Mouse (Mus musculus) intestine, postnatal 0 days (tissue): ENCODE measurements around the gene Sbpl. TPM values are rescaled to one million over a fixed set of nuclear protein-coding genes. Genes with fewer than 3 reads are reported as not detected.
A peak's percentile ranks its signal among the peaks of the same experiment; 100 is the strongest.

ENCODE experiments used
- ATAC-seq: fragments of 200-750 bp; cut with Nextera tagmentation; 2 replicates; pipeline ENCODE4 v1.8.0; 2017; ENCODE audit warnings: mild to moderate bottlenecking, moderate TSS enrichment, moderate library complexity
- H3K27ac ChIP-seq: fragments of 300-500 bp; sonication (generic); 2 replicates; pipeline ENCODE4 v1.5.1; 2014; ENCODE audit warnings: mild to moderate bottlenecking, low read depth, low read length, moderate library complexity
- H3K27me3 ChIP-seq: fragments of 300-500 bp; sonication (generic); replicated peaks from 2 replicates; pipeline ENCODE4 v1.6.1; 2014; ENCODE audit warnings: low read length, mixed read lengths; ENCODE audit not compliant: control insufficient read depth, insufficient read depth
- H3K36me3 ChIP-seq: fragments of 300-500 bp; sonication (generic); 2 replicates; pipeline ENCODE4 v1.6.1; 2014; ENCODE audit warnings: mild to moderate bottlenecking, moderate library complexity; ENCODE audit not compliant: control insufficient read depth, insufficient read depth
- H3K4me1 ChIP-seq: fragments of 300-500 bp; sonication (generic); replicated peaks from 2 replicates; pipeline ENCODE4 v1.6.1; 2014; ENCODE audit warnings: antibody characterized with exemption, low read length, mixed read lengths; ENCODE audit not compliant: control insufficient read depth, insufficient read depth
- H3K4me2 ChIP-seq: fragments of 300-500 bp; sonication (generic); replicated peaks from 2 replicates; pipeline ENCODE4 v1.6.1; 2014; ENCODE audit warnings: low read depth, mild to moderate bottlenecking, moderate library complexity
- H3K4me3 ChIP-seq: fragments of 300-500 bp; sonication (generic); 2 replicates; pipeline ENCODE4 v1.5.1; 2014; ENCODE audit warnings: low read depth, low read length
- H3K9ac ChIP-seq: fragments of 300-500 bp; sonication (generic); 2 replicates; pipeline ENCODE4 v1.6.1; 2014; ENCODE audit warnings: mild to moderate bottlenecking, low read depth, low read length
- H3K9me3 ChIP-seq: fragments of 300-500 bp; sonication (generic); 2 replicates; pipeline ENCODE4 v1.6.1; 2016; ENCODE audit warnings: mixed run types; ENCODE audit not compliant: control insufficient read depth
- CTCF ChIP-seq: sonication (generic); IDR thresholded peaks from 2 replicates; pipeline ENCODE4 v1.5.1; 2016; ENCODE audit warnings: low read depth, mild to moderate bottlenecking, control low read depth, antibody characterized with exemption, moderate library complexity
- WGBS: fragments of 180-500 bp; shearing (Covaris S2); extraction: QIAGEN DNeasy Blood & Tissue Kit; methylation state at CpG from one replicate; pipeline ENCODE4 v1.1.7; 2014; 5-methylcytosine and 5-hydroxymethylcytosine counted together
- polyA plus RNA-seq: library from polyadenylated mRNA; unstranded; fragments of >200 nt; fragmentation: Nextera tagmentation; extraction: Ambion mirVana; gene quantifications from 2 replicates; pipeline ENCODE4 v1.2.1, GENCODE M21; 2015

Sbpl gene
- polyA plus RNA-seq, 1 experiment from 2014 or later, result not detected

GRCm38 (mm10) chr17:23980297-23980909 lies 25.3 kb upstream of the Sbpl start, which contains the start of gene Prss30:
Gene Prss30 (minus strand): TSS chr17:23980566.
- no peak for TF ChIP-seq CTCF
- H3K4me3 ChIP-seq, result no peak within 1 kb of the TSS
- WGBS, result 59% methylated on average over 10 of the region's 10 CpGs
- peaks cover 15% of the 10 kb centered on the region; the same call in 1 of the 2 replicates for H3K4me1 ChIP-seq
- H3K9me3 ChIP-seq, result no peaks in the 10 kb centered on the region
- H3K9ac ChIP-seq, result no peak within 1 kb of the TSS
- ATAC-seq, result 0 out of 2 replicates have a peak, but pooled peaks have one; percentile 19
- H3K27ac ChIP-seq, result peak within 1 kb of the TSS; percentile 75
- no peaks in the 10 kb centered on the region for H3K36me3 ChIP-seq
- no peak within 1 kb of the TSS for H3K4me2 ChIP-seq
- no peaks in the 10 kb centered on the region for H3K27me3 ChIP-seq

DNA sequence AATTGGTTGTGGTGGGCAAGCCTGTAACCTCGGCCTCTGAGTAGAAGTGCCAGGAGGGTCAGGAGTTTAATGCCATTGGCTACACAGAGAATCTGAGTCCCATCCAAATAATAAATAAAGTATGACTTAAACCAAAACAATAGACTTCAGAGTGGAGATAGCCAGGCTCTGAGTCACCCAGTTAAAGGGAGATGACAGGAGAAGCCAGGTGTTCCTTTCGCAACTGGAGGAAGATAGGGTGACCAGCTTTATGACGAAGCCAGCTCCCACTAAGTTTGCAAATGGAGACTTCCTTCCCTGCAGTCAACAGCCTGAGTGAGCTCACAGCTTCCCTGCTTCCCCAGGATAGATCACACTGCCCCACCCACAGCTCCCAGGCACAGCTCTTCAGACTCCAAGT lies 24.4 kb upstream of the Sbpl start:
- Histone ChIP-seq H3K27ac (peak overlapping the region; percentile 75), H3K36me3 (no peaks in the 10 kb centered on the region), H3K4me1 (peaks cover 15% of the 10 kb centered on the region), H3K9me3 (no peaks in the 10 kb centered on the region), H3K4me2 (no peak overlapping the region), H3K4me3 (no peak overlapping the region), H3K9ac (no peak overlapping the region), H3K27me3 (no peaks in the 10 kb centered on the region)
- 48% methylated on average over 3 of the region's 3 CpGs for WGBS
- TF ChIP-seq CTCF, result no peak
- ATAC-seq, result peak; percentile 36

- Histone ChIP-seq H3K27ac (peak overlapping the region; percentile 54; the same call in 1 of the 2 replicates), H3K4me1 (peaks cover 10% of the 10 kb centered on the region; the same call in 1 of the 2 replicates), H3K4me3 (no peak overlapping the region), H3K9ac (no peak overlapping the region), H3K9me3 (no peaks in the 10 kb centered on the region), H3K4me2 (no peak overlapping the region), H3K36me3 (no peaks in the 10 kb centered on the region), H3K27me3 (no peaks in the 10 kb centered on the region)
- WGBS, result 43% methylated on average over 4 of the region's 4 CpGs
- ATAC-seq, result peak; percentile 74
- no peak for TF ChIP-seq CTCF
Measured at GRCm38 (mm10) chr17:23976665-23977064, 21.6 kb upstream of the Sbpl start.

- Histone ChIP-seq H3K9ac (no peak overlapping the region), H3K36me3 (no peaks in the 10 kb centered on the region), H3K27me3 (no peaks in the 10 kb centered on the region), H3K4me2 (no peak overlapping the region), H3K4me1 (peaks cover 14% of the 10 kb centered on the region; the same call in 1 of the 2 replicates), H3K27ac (no peak overlapping the region), H3K4me3 (no peak overlapping the region), H3K9me3 (no peaks in the 10 kb centered on the region)
- ATAC-seq, result no peak
- TF ChIP-seq CTCF, result no peak
- 85% methylated on average over 9 of the region's 9 CpGs for WGBS
Measured at GRCm38 (mm10) chr17:23971315-23971714, 16.2 kb upstream of the Sbpl start.

GRCm38 (mm10) chr17:23969231-23969630 lies 14.2 kb upstream of the Sbpl start:
- no peak overlapping the region for H3K4me3 ChIP-seq
- H3K27me3 ChIP-seq, result no peaks in the 10 kb centered on the region
- H3K36me3 ChIP-seq, result no peaks in the 10 kb centered on the region
- H3K4me1 ChIP-seq, result peaks cover 11% of the 10 kb centered on the region; the same call in 1 of the 2 replicates
- 0% methylated on average over 1 of the region's 1 CpGs for WGBS
- H3K4me2 ChIP-seq, result no peak overlapping the region
- peak overlapping the region; percentile 92; the same call in 1 of the 2 replicates for H3K27ac ChIP-seq
- TF ChIP-seq CTCF, result peak; percentile 85
- no peaks in the 10 kb centered on the region for H3K9me3 ChIP-seq
- no peak overlapping the region for H3K9ac ChIP-seq
- no peak for ATAC-seq

GRCm38 (mm10) chr17:23968780-23969179 lies 13.7 kb upstream of the Sbpl start:
- Histone ChIP-seq H3K27ac (peak overlapping the region; percentile 92), H3K4me2 (no peak overlapping the region), H3K27me3 (no peaks in the 10 kb centered on the region), H3K36me3 (no peaks in the 10 kb centered on the region), H3K4me1 (peaks cover 11% of the 10 kb centered on the region; the same call in 1 of the 2 replicates), H3K9ac (no peak overlapping the region), H3K4me3 (no peak overlapping the region), H3K9me3 (no peaks in the 10 kb centered on the region)
- peak; percentile 67 for ATAC-seq
- TF ChIP-seq CTCF, result peak; percentile 74
- 35% methylated on average over 2 of the region's 2 CpGs for WGBS
